In the genomic region with DNA sequence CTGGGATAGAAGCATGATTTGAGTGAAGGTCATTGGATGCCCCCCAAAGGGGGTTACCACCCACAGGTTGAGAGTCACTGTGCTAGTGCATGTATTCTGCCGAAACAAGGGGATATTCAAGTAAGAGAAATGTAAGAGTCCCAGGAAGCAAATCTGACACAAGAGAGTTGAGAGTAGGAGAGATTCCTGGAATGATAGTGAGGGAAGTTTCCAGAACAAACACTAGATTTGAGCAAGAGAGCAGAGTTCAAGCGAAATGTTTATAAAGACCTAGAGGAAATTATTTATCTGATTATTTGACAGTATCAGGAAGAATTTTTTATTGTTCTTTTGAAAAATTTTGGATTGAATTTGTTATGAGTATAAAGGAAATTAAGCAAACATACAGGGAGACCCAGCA, we compare ENCODE assay signal across 31 mouse cellular contexts.
"Had no signal": no experiment of that assay in that cellular context is flagged by ENCODE, and none has a peak within 500 bp of the region (broad histone marks: within the 10 kb centered on the region; RNA-seq: fewer than 3 reads in every experiment).

No protein-coding gene starts in this region.

- H3K36me3 ChIP-seq: limb, embryonic 10.5 days; limb, embryonic 12.5 days; limb, embryonic 13.5 days; limb, embryonic 15.5 days; liver, embryonic 12.5 days; liver, embryonic 13.5 days; liver, embryonic 15.5 days; lung, embryonic 15.5 days; midbrain, embryonic 10.5 days; midbrain, embryonic 12.5 days; midbrain, embryonic 13.5 days; midbrain, embryonic 15.5 days; neural tube, embryonic 12.5 days; neural tube, embryonic 13.5 days had no signal

- DNase-seq: left cerebral cortex, postnatal 4 days; liver, embryonic 13.5 days; liver, postnatal 0 days; lung, adult 18-20 months; lung, adult 2 months; lung, embryonic 14.5 days; lung, postnatal 10 days; lung, postnatal 14 days; lung, postnatal 4 days; midbrain, embryonic 14.5 days had no signal

- H3K4me2 ChIP-seq: limb, embryonic 12.5 days; limb, embryonic 13.5 days; limb, embryonic 15.5 days; liver, embryonic 11.5 days; liver, embryonic 12.5 days; liver, embryonic 13.5 days; liver, embryonic 15.5 days; lung, embryonic 14.5 days; lung, embryonic 15.5 days; midbrain, embryonic 12.5 days; midbrain, embryonic 13.5 days; midbrain, embryonic 15.5 days; neural tube, embryonic 12.5 days; neural tube, embryonic 13.5 days had no signal

- H3K27me3 ChIP-seq: limb, embryonic 12.5 days; limb, embryonic 13.5 days; limb, embryonic 15.5 days; liver, embryonic 12.5 days; liver, embryonic 13.5 days; liver, embryonic 15.5 days; lung, embryonic 15.5 days; megakaryocyte, embryonic 14.5 days; midbrain, embryonic 12.5 days; midbrain, embryonic 13.5 days; midbrain, embryonic 15.5 days; neural tube, embryonic 12.5 days; neural tube, embryonic 13.5 days had no signal

- ATAC-seq: liver, embryonic 12.5 days; liver, postnatal 0 days; lung, postnatal 0 days; midbrain, embryonic 13.5 days; midbrain, embryonic 15.5 days; midbrain, embryonic 16.5 days had no signal

- H3K4me3 ChIP-seq: left cerebral cortex, adult 2 months; limb, embryonic 10.5 days; limb, embryonic 12.5 days; limb, embryonic 13.5 days; limb, embryonic 15.5 days; liver, embryonic 12.5 days; liver, embryonic 13.5 days; liver, embryonic 15.5 days; lung, embryonic 15.5 days; megakaryocyte, embryonic 14.5 days; midbrain, embryonic 10.5 days; midbrain, embryonic 12.5 days; midbrain, embryonic 13.5 days; midbrain, embryonic 15.5 days; myocyte; neural tube, embryonic 12.5 days; neural tube, embryonic 13.5 days had no signal

- H3K4me1 ChIP-seq: limb, embryonic 10.5 days; limb, embryonic 12.5 days; limb, embryonic 13.5 days; limb, embryonic 15.5 days; liver, embryonic 12.5 days; liver, embryonic 13.5 days; liver, embryonic 15.5 days; lung, embryonic 15.5 days; megakaryocyte, embryonic 14.5 days; midbrain, embryonic 10.5 days; midbrain, embryonic 12.5 days; midbrain, embryonic 13.5 days; midbrain, embryonic 15.5 days; neural tube, embryonic 12.5 days; neural tube, embryonic 13.5 days had no signal

- H3K9me3 ChIP-seq: limb, embryonic 10.5 days; limb, embryonic 12.5 days; limb, embryonic 13.5 days; limb, embryonic 15.5 days; liver, embryonic 12.5 days; liver, embryonic 13.5 days; liver, embryonic 15.5 days; lung, embryonic 15.5 days; megakaryocyte, embryonic 14.5 days; midbrain, embryonic 10.5 days; midbrain, embryonic 12.5 days; midbrain, embryonic 13.5 days; midbrain, embryonic 15.5 days; neural tube, embryonic 12.5 days; neural tube, embryonic 13.5 days had no signal

- H3K27ac ChIP-seq: left cerebral cortex, adult 2 months; limb, embryonic 10.5 days; limb, embryonic 12.5 days; limb, embryonic 13.5 days; limb, embryonic 15.5 days; liver, embryonic 12.5 days; liver, embryonic 13.5 days; liver, embryonic 14.5 days; liver, embryonic 15.5 days; lung, embryonic 15.5 days; macrophage; midbrain, embryonic 10.5 days; midbrain, embryonic 12.5 days; midbrain, embryonic 13.5 days; midbrain, embryonic 15.5 days; neural tube, embryonic 12.5 days; neural tube, embryonic 13.5 days had no signal

- H3K9ac ChIP-seq: limb, embryonic 12.5 days; limb, embryonic 13.5 days; limb, embryonic 15.5 days; liver, embryonic 12.5 days; liver, embryonic 13.5 days; liver, embryonic 14.5 days; liver, embryonic 15.5 days; liver, postnatal 0 days; lung, embryonic 14.5 days; lung, embryonic 15.5 days; midbrain, embryonic 12.5 days; midbrain, embryonic 13.5 days; midbrain, embryonic 15.5 days; neural tube, embryonic 12.5 days; neural tube, embryonic 13.5 days had no signal
